Mouse (Mus musculus): ENCODE data around the gene Agfg1.
"Not testable (repeated sequence)": the region's sequence is repeated elsewhere in the genome, so short reads cannot be mapped to it uniquely, and the experiment has no call there.

The Agfg1 gene

DNA sequence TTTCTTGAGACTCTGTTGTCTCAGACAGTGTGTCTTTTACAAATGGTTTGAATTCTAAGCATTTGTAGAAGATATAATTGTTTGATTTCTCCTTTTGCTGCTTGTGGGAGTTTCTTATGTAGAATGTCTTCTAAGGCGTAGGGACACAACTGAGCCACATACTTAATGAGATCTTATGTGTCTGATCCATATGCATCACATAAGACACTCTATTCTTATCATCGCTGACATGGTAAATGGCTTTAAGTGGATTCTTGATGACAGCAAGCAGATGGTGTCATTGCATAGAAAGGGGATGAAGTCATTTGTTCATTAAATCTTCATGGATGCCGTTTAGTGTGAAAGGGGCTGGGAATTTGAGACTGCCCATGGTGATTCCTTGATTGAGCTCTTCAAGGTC lies 66.6 kb downstream of the Agfg1 start:
- DNase-seq (ENCODE audit: low spot score) = no peak

DNA sequence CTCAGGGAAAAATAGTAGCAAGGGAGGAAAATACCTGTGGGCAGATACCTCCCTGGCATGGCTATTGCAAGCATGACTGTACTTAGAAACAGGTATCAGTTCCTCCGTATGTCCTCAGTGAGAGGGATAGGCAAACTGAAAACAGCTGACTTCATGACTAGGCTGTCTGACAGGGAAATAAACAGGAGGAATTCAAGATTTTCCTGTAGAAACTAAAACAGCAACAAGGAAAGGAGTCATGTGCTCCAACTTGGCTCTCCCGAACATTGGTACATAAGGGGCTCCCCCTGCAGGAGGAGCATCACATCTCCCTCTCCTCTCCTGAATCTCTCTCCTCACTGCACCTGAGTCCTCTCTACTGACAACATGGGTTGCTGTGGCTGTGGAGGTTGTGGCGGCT lies 73.7 kb downstream of the Agfg1 start, which contains the start of gene A030005L19Rik:
A030005L19Rik (plus strand) TSS at position 301 of the 400 bp plus-strand sequence.
- DNase-seq (ENCODE audit: low spot score) = no peak

GRCm38 (mm10) chr1:82913434-82913833 lies 74.2 kb downstream of the Agfg1 start:
- DNase-seq (ENCODE audit: low spot score) = not testable (repeated sequence)

DNA sequence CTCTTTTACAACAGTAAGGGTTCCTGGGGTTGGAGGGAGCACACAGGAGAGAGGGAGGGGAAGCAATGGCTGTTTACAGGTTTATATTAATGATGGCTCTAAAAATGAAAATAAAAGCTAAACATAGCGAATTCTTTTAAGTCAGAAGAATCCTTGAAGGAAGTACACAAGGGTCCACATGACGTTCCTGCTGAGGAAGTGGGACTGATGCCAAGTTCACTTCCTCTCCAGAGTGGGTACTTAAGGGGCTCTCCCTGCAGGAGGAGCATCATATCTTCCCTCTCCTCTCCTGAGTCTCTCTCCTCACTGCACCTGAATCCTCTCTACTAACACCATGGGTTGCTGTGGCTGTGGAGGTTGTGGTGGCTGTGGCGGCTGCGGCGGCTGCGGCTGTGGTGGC lies 85.4 kb downstream of the Agfg1 start, which contains the start of gene A030014E15Rik:
A030014E15Rik (plus strand) TSS at position 268 of the 400 bp plus-strand sequence.
- no peak for DNase-seq (ENCODE audit: low spot score)

DNA sequence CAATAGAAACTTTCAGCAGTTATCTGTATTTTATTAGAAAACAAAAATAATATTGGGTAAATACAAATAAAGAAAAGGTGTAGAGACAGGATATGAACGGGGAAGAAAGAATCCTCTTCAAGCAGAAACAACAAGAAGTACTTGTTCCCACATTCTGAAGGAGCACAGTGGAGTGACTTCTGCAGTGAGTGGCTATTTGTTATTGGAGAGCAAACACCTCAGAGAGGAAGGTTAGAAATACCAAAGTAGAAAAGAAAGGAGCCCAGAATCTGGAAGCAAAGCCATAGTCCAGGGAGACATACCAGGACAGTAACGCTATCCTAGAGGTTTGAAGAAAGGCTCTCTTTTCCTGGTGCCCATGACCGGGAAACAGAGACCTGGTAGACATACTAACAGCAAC lies 91.3 kb downstream of the Agfg1 start:
- DNase-seq (ENCODE audit: low spot score) = not testable (repeated sequence)

DNA sequence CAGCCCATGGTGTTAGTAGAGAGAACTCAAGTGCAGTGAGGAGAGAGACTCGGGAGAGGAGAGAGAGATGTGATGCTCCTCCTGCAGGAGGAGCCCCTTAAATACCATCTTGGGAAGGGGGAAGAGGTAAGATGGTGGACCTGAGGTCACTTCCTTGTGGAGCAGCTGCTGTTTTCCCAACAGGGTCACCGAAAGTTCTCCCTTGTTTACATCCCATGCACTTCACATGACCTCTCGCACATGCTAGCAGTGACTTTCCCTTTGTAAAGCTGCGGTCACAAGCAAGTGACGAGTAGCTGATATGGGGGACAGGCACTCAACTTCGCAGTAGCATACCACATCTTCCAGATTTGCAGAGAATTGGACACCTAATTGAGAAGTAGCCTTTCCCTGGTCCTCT lies 92.0 kb downstream of the Agfg1 start, which contains the start of gene Gm6217:
Gm6217 (minus strand) TSS at position 74 of the 400 bp plus-strand sequence.
- DNase-seq (ENCODE audit: low spot score) = not testable (repeated sequence)

DNA sequence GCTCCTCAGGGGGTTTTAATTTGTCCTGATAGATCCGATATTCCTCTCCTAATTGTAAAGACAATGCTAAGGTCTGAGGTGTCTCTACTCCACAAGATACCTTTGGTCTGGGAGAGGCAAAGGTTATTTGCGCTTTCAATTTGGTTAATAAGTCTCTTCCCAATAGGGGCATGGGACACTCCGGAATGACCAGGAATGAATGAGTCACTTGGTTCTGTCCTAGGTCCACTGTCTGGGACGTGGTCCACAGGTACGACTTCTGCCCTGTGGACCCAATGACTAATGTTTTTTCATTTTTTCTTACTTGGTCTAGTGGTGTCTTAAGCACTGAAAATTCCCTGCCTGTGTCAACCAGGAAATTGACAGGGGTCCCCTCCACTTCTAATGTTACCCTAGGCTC lies 99.4 kb downstream of the Agfg1 start:
- no peak for DNase-seq (ENCODE audit: low spot score)

GRCm38 (mm10) chr1:82942505-82942904 lies 103.2 kb downstream of the Agfg1 start:
- DNase-seq (ENCODE audit: low spot score) = not testable (repeated sequence)

GRCm38 (mm10) chr1:82943295-82943694 lies 104.0 kb downstream of the Agfg1 start, which contains the start of gene A030003K21Rik:
TSS of gene A030003K21Rik (minus strand) at chr1:82943388.
- DNase-seq (ENCODE audit: low spot score) = not testable (repeated sequence)

GRCm38 (mm10) chr1:82946029-82946428 lies 106.7 kb downstream of the Agfg1 start:
- not testable (repeated sequence) for DNase-seq (ENCODE audit: low spot score)

DNA sequence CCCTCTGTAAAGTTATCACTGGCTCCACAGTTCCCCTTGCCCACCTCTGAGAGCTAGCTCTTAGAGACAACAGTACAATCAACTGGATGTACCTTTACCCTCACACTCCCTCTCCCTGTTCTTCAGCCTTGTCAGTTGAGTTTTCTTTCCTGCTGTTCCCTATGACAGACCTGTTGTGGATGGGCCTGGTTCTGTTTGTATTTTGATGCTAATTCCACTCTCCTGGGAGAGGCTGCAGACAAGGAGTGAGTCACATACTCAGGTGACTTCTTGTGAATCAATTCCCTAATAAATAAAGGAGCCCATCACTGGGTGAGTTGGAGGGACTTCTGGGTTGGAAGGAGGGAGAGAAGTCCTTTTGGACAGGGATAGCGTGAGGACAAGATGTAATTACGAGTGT lies 109.3 kb downstream of the Agfg1 start:
- DNase-seq (ENCODE audit: low spot score) = no peak

Data from yolk sac, embryonic 10.5 days (tissue).